ENCODE assay signal across 28 mouse cellular contexts in genomic region chr13:41872686-41873085, GRCm38 (mm10). TPM values are rescaled to one million over a fixed set of nuclear protein-coding genes. Genes with fewer than 3 reads are reported as not detected.
DNase-seq lines count a peak whose midpoint lies in the region; ATAC-seq and TF ChIP-seq lines count a peak whose summit lies in the region.
"Had no signal": no experiment of that assay in that cellular context is flagged by ENCODE, and none has a peak within 500 bp of the region (broad histone marks: within the 10 kb centered on the region; RNA-seq: fewer than 3 reads in every experiment).

No protein-coding gene starts in this region.

- H3K27ac ChIP-seq in heart, embryonic 15.5 days: no peak overlapping the region
- H3K27ac ChIP-seq in kidney, postnatal 0 days: no peak overlapping the region
- H3K27ac ChIP-seq: forebrain, embryonic 12.5 days; hindbrain, embryonic 10.5 days; left cerebral cortex, adult 2 months; midbrain, embryonic 12.5 days; neural tube, embryonic 15.5 days had no signal

- no peaks in the 10 kb centered on the region for H3K9me3 ChIP-seq in heart, embryonic 15.5 days (replicated peaks)
- H3K9me3 ChIP-seq in kidney, postnatal 0 days (replicated peaks; ENCODE audit: low read length): no peaks in the 10 kb centered on the region
- H3K9me3 ChIP-seq: forebrain, embryonic 12.5 days; G1E; hindbrain, embryonic 10.5 days; midbrain, embryonic 12.5 days; neural tube, embryonic 15.5 days had no signal

- H3K4me3 ChIP-seq in heart, embryonic 15.5 days: no peak overlapping the region
- H3K4me3 ChIP-seq in kidney, postnatal 0 days (replicated peaks; ENCODE audit: low read depth, low read length): no peak overlapping the region
- H3K4me3 ChIP-seq: erythroblast, embryonic 14.5 days; forebrain, embryonic 12.5 days; hindbrain, embryonic 10.5 days; midbrain, embryonic 12.5 days; neural tube, embryonic 15.5 days had no signal

- ATAC-seq in heart, embryonic 15.5 days (replicated peaks; ENCODE audit: insufficient number of reproducible peaks, insufficient read depth, low FRiP score, low read depth): no peak
- ATAC-seq in kidney, postnatal 0 days (replicated peaks; ENCODE audit: low FRiP score, low read depth): no peak
- ATAC-seq: hindbrain, embryonic 16.5 days; Patski had no signal

- H3K4me1 ChIP-seq in heart, embryonic 15.5 days (replicated peaks): peaks cover 8% of the 10 kb centered on the region
- H3K4me1 ChIP-seq in kidney, postnatal 0 days (replicated peaks; ENCODE audit: insufficient read depth, low read length): peaks cover 9% of the 10 kb centered on the region; the same call in 1 of the 2 replicates
- H3K4me1 ChIP-seq: hindbrain, embryonic 10.5 days; midbrain, embryonic 12.5 days had no signal

- no peaks in the 10 kb centered on the region for H3K36me3 ChIP-seq in heart, embryonic 15.5 days
- no peaks in the 10 kb centered on the region for H3K36me3 ChIP-seq in kidney, postnatal 0 days (ENCODE audit: insufficient read depth, low read length)
- H3K36me3 ChIP-seq: forebrain, embryonic 12.5 days; G1E; hindbrain, embryonic 10.5 days; midbrain, embryonic 12.5 days; neural tube, embryonic 15.5 days had no signal

- H3K9ac ChIP-seq in heart, embryonic 15.5 days: no peak overlapping the region
- no peak overlapping the region for H3K9ac ChIP-seq in kidney, postnatal 0 days (ENCODE audit: low read depth, low read length)
- H3K9ac ChIP-seq: forebrain, embryonic 12.5 days; midbrain, embryonic 12.5 days; neural tube, embryonic 15.5 days had no signal

- WGBS in heart, embryonic 15.5 days: 73% methylated on average over 7 of the region's 7 CpGs
- WGBS in kidney, postnatal 0 days: 48% methylated on average over 7 of the region's 7 CpGs

- H3K4me2 ChIP-seq in heart, embryonic 15.5 days: peak overlapping the region; percentile 14; the same call in 1 of the 2 replicates
- peak overlapping the region; percentile 41 for H3K4me2 ChIP-seq in kidney, postnatal 0 days (ENCODE audit: low read length)
- H3K4me2 ChIP-seq: forebrain, embryonic 12.5 days; midbrain, embryonic 12.5 days; neural tube, embryonic 15.5 days had no signal

- TF ChIP-seq CTCF in kidney, postnatal 0 days (IDR thresholded peaks at IDR 0.05; ENCODE audit: low read depth): no peak

- no peaks in the 10 kb centered on the region for H3K27me3 ChIP-seq in heart, embryonic 15.5 days
- no peaks in the 10 kb centered on the region for H3K27me3 ChIP-seq in kidney, postnatal 0 days (ENCODE audit: insufficient read depth, low read length)
- H3K27me3 ChIP-seq: CH12.LX; forebrain, embryonic 12.5 days; midbrain, embryonic 12.5 days; neural tube, embryonic 15.5 days; Patski had no signal

- DNase-seq in heart, adult 8-10 months (ENCODE audit: low spot score): no peak
- peak; percentile 19 for DNase-seq in kidney, postnatal 0 days (ENCODE audit: low spot score)
- no peak for DNase-seq in kidney, adult 9 months
- peak; percentile 11 for DNase-seq in lung, postnatal 10 days
- DNase-seq in lung, adult 18-20 months: no peak
- DNase-seq in frontal cortex, postnatal 25 days (ENCODE audit: low spot score in 2 of 2): no peak
- DNase-seq: adrenal gland, postnatal 36 days; B cell, adult 2 months; cerebellum, adult 11 months; cerebellum, adult 9-11 months; gastrocnemius, postnatal 25 days; kidney, adult 2 months; right cerebral cortex, adult 18-20 months; right cerebral cortex, postnatal 4 days; thymus, postnatal 25 days had no signal

RNA-seq across cellular contexts. Expression of gene Adtrp, which starts 25.2 kb away (rescaled TPM):
- 0.20 and 0.29 TPM in 2 replicates for polyA plus RNA-seq in heart, embryonic 15.5 days (2015; fragmentation: Nextera tagmentation; extraction: Ambion mirVana)
- 1 to 10 TPM in 3 of 4 experiments, under 1 TPM in 1; 0.90 to 1.5 (median 1.1) TPM for total RNA-seq in heart, adult 8-10 months (2022)
- polyA plus RNA-seq in kidney, postnatal 0 days (2015; fragmentation: Nextera tagmentation; extraction: Ambion mirVana): 3.2 and 4.3 TPM in 2 replicates
- total RNA-seq: common myeloid progenitor, adult 5-6 weeks; G1E; left cerebral cortex, adult 2 months had no signal
- polyA plus RNA-seq: erythroblast, embryonic 14.5 days; G1E; heart, embryonic 16.5 days; hindbrain, embryonic 10.5 days; midbrain, embryonic 12.5 days; Patski had no signal

Comparison
In these comparisons a context has a peak if more than half of its experiments do, and no peak if none do; other contexts are left out.
1. DNase-seq: peak in kidney, postnatal 0 days (single experiment) and lung, postnatal 10 days (single experiment); none in heart, adult 8-10 months (single experiment), kidney, adult 9 months (single experiment), lung, adult 18-20 months (0 of 2) and frontal cortex, postnatal 25 days (0 of 2).